In genomic region chr13:104988009-104988540, GRCm38 (mm10) we compare ENCODE assay signal across 19 mouse cellular contexts.
DNase-seq lines count a peak whose midpoint lies in the region; ATAC-seq and TF ChIP-seq lines count a peak whose summit lies in the region.
"Had no signal": no experiment of that assay in that cellular context is flagged by ENCODE, and none has a peak within 500 bp of the region (broad histone marks: within the 10 kb centered on the region; RNA-seq: fewer than 3 reads in every experiment).

No protein-coding gene starts in this region.

- H3K27ac ChIP-seq in cerebellum, adult 2 months (ENCODE audit: insufficient read depth, low read length): no peak overlapping the region
- H3K27ac ChIP-seq in embryonic facial prominence, embryonic 14.5 days (replicated peaks; ENCODE audit: low read depth, low read length): peak overlapping the region; percentile 72
- H3K27ac ChIP-seq: forebrain, embryonic 15.5 days; hindbrain, embryonic 15.5 days; liver, embryonic 14.5 days; lung, embryonic 15.5 days; macrophage; midbrain, embryonic 10.5 days; neural tube, embryonic 12.5 days had no signal

- no peak for TF ChIP-seq CTCF in cerebellum, adult 2 months (IDR thresholded peaks at IDR 0.05; ENCODE audit: borderline replicate concordance, insufficient read depth, low read depth, low read length)

- 16% methylated on average over 13 of the region's 13 CpGs for WGBS in cerebellum, adult 2 months
- WGBS in embryonic facial prominence, embryonic 14.5 days: 50% methylated on average over 13 of the region's 13 CpGs

- ATAC-seq in embryonic facial prominence, embryonic 14.5 days (ENCODE audit: low read depth): no peak; the same call in 1 of the 2 replicates
- no peak for ATAC-seq in erythroblast, adult 5-6 weeks (replicated peaks; ENCODE audit: low FRiP score, poor library complexity, severe bottlenecking)
- ATAC-seq: forebrain, embryonic 15.5 days; intestine, postnatal 0 days had no signal

- H3K9ac ChIP-seq in embryonic facial prominence, embryonic 14.5 days (ENCODE audit: low read depth, low read length): no peak overlapping the region
- H3K9ac ChIP-seq: forebrain, embryonic 15.5 days; hindbrain, embryonic 15.5 days; liver, embryonic 14.5 days; lung, embryonic 15.5 days; neural tube, embryonic 12.5 days had no signal

- no peaks in the 10 kb centered on the region for H3K9me3 ChIP-seq in embryonic facial prominence, embryonic 14.5 days (ENCODE audit: control insufficient read depth, low read length)
- H3K9me3 ChIP-seq: forebrain, embryonic 15.5 days; hindbrain, embryonic 15.5 days; lung, embryonic 15.5 days; midbrain, embryonic 10.5 days; neural tube, embryonic 12.5 days had no signal

- H3K27me3 ChIP-seq in cerebellum, adult 2 months (ENCODE audit: control insufficient read depth, insufficient read depth, low read length): no peaks in the 10 kb centered on the region
- no peaks in the 10 kb centered on the region for H3K27me3 ChIP-seq in embryonic facial prominence, embryonic 14.5 days (replicated peaks; ENCODE audit: control insufficient read depth, insufficient read depth, low read length)
- H3K27me3 ChIP-seq: forebrain, embryonic 15.5 days; hindbrain, embryonic 15.5 days; lung, embryonic 15.5 days; neural tube, embryonic 12.5 days had no signal

- peaks cover 4% of the 10 kb centered on the region; the same call in 1 of the 2 replicates for H3K4me1 ChIP-seq in cerebellum, adult 2 months (ENCODE audit: control insufficient read depth, insufficient read depth, low read length)
- H3K4me1 ChIP-seq in embryonic facial prominence, embryonic 14.5 days (ENCODE audit: control insufficient read depth, insufficient read depth, low read length): peaks cover 20% of the 10 kb centered on the region
- H3K4me1 ChIP-seq: forebrain, embryonic 15.5 days; hindbrain, embryonic 15.5 days; lung, embryonic 15.5 days; midbrain, embryonic 10.5 days; neural tube, embryonic 12.5 days had no signal

- H3K4me3 ChIP-seq in cerebellum, adult 2 months (replicated peaks; ENCODE audit: insufficient read depth, low read depth, low read length): peak overlapping the region; percentile 40
- H3K4me3 ChIP-seq in embryonic facial prominence, embryonic 14.5 days (ENCODE audit: low read depth, low read length): peak overlapping the region; percentile 11; the same call in 1 of the 2 replicates
- H3K4me3 ChIP-seq: forebrain, embryonic 15.5 days; hindbrain, embryonic 15.5 days; lung, embryonic 15.5 days; midbrain, embryonic 10.5 days; neural tube, embryonic 12.5 days had no signal

- peak overlapping the region; percentile 29 for H3K4me2 ChIP-seq in embryonic facial prominence, embryonic 14.5 days (ENCODE audit: low read depth, low read length)
- H3K4me2 ChIP-seq: forebrain, embryonic 15.5 days; hindbrain, embryonic 15.5 days; lung, embryonic 15.5 days; neural tube, embryonic 12.5 days had no signal

- no peak for TF ChIP-seq POLR2A in cerebellum, adult 2 months (IDR thresholded peaks at IDR 0.05; ENCODE audit: borderline replicate concordance, insufficient read depth, low read length)

- DNase-seq in gastrocnemius, postnatal 25 days: peak; percentile 5
- DNase-seq in gastrocnemius, postnatal 10 days: no peak
- DNase-seq in cerebellum, adult 2 months: peak; percentile 38 to 50
- DNase-seq in cerebellum, adult 9-11 months: peak; percentile 53
- DNase-seq in embryonic facial prominence, embryonic 14.5 days (ENCODE audit: low spot score): peak; percentile 78
- no peak for DNase-seq in adrenal gland, adult (ENCODE audit: inconsistent age in 2 of 2, low spot score in 1 of 2)
- DNase-seq: heart, adult 11 months; heart, postnatal 36 days; right cerebral cortex, adult 18-20 months; thymus, postnatal 14 days had no signal

- H3K36me3 ChIP-seq in embryonic facial prominence, embryonic 14.5 days (ENCODE audit: control insufficient read depth, insufficient read depth, low read length): no peaks in the 10 kb centered on the region
- H3K36me3 ChIP-seq: forebrain, embryonic 15.5 days; hindbrain, embryonic 15.5 days; lung, embryonic 15.5 days; midbrain, embryonic 10.5 days; neural tube, embryonic 12.5 days had no signal

Comparison
In these comparisons a context has a peak if more than half of its experiments do, and no peak if none do; other contexts are left out.
1. DNase-seq: peak in gastrocnemius, postnatal 25 days (single experiment), cerebellum, adult 2 months (2 of 2), cerebellum, adult 9-11 months (single experiment) and embryonic facial prominence, embryonic 14.5 days (single experiment); none in gastrocnemius, postnatal 10 days (single experiment) and adrenal gland, adult (0 of 2).